Mouse (Mus musculus): ENCODE results near the gene Dst.

GRCm38 (mm10) chr1:33898373-33898772, 9.7 kb upstream of the Dst start:
- no peak for TF ChIP-seq POLR2A (IDR thresholded peaks at IDR 0.05; ENCODE audit: insufficient read length, low read depth)
- TF ChIP-seq MAX (IDR thresholded peaks at IDR 0.05; ENCODE audit: low read depth), result no peak
- TF ChIP-seq CEBPB (IDR thresholded peaks at IDR 0.05; ENCODE audit: insufficient read depth, poor library complexity, severe bottlenecking), result no peak
- no peak for TF ChIP-seq POLR2AphosphoS2 (IDR thresholded peaks at IDR 0.05; ENCODE audit: insufficient read length, low read depth)
- no peak for TF ChIP-seq TCF3 (IDR thresholded peaks at IDR 0.05; ENCODE audit: insufficient read length, low read depth)
- TF ChIP-seq USF1 (IDR thresholded peaks at IDR 0.05; ENCODE audit: low read depth), result no peak
- no peak for TF ChIP-seq MYOG (IDR thresholded peaks at IDR 0.05; ENCODE audit: control insufficient read depth in 1 of 3, insufficient read depth in 1 of 3, insufficient read length in 2 of 3, low read depth in 2 of 3)
- no peak for TF ChIP-seq E2F4 (IDR thresholded peaks at IDR 0.05; ENCODE audit: insufficient read depth)
- no peak for TF ChIP-seq TCF12 (IDR thresholded peaks at IDR 0.05; ENCODE audit: insufficient read depth, poor library complexity, severe bottlenecking)
- TF ChIP-seq SRF (IDR thresholded peaks at IDR 0.05; ENCODE audit: control insufficient read depth, insufficient read length, low read depth), result no peak
- TF ChIP-seq MYOD1 (IDR thresholded peaks at IDR 0.05; ENCODE audit: control insufficient read depth in 1 of 3, insufficient read length in 2 of 3, low read depth in 2 of 3), result no peak

Measured in myocyte (in vitro differentiated cells).